Mouse (Mus musculus) CH12.LX (cell line): ENCODE results near the gene Popdc3. TPM values are rescaled to one million over a fixed set of nuclear protein-coding genes. Genes with fewer than 3 reads are reported as not detected.
A peak's percentile ranks its signal among the peaks of the same experiment; 100 is the strongest.

Experiments
- DNase-seq: peaks from one replicate; pipeline ENCODE4 v3.0.0-alpha.2; 2013; ENCODE audit errors: extremely low read depth
- H3K27ac ChIP-seq: 2 replicates; pipeline ENCODE4 v1.5.1; 2012; ENCODE audit warnings: low read depth, mild to moderate bottlenecking, control low read depth, moderate library complexity; ENCODE audit not compliant: insufficient read depth
- H3K27me3 ChIP-seq: replicated peaks from 2 replicates; pipeline ENCODE3; 2012; ENCODE audit warnings: inconsistent platforms
- H3K36me3 ChIP-seq, 2 experiments: replicated peaks in 1 of 2; 2 replicates each; pipeline versions ENCODE3 to v1.6.1; 2012; ENCODE audit warnings: inconsistent platforms in 1 of 2, low read length in 1 of 2, mild to moderate bottlenecking in 1 of 2, mixed read lengths in 1 of 2, moderate library complexity in 1 of 2; ENCODE audit not compliant: control insufficient read depth in 1 of 2, insufficient read depth in 1 of 2
- H3K4me1 ChIP-seq, 2 experiments: 2 replicates each; pipeline ENCODE4 v1.6.1; 2012; ENCODE audit warnings: inconsistent platforms in 1 of 2, moderate library complexity in 1 of 2; ENCODE audit not compliant: insufficient read depth in 2 of 2, control insufficient read depth in 1 of 2
- H3K4me2 ChIP-seq: 2 replicates; pipeline ENCODE4 v1.6.1; 2012; ENCODE audit warnings: low read depth, mild to moderate bottlenecking, control low read depth; ENCODE audit not compliant: poor library complexity, insufficient read depth, severe bottlenecking
- H3K4me3 ChIP-seq, 3 experiments: fragments of 150-350 bp in 1 of 3; sonication (generic) in 1 of 3; replicated peaks in 1 of 3; 2 replicates each; pipeline versions ENCODE3 to v1.5.1; 2011 to 2012; ENCODE audit warnings: low read depth in 2 of 3, low read length in 2 of 3, mild to moderate bottlenecking in 2 of 3, moderate library complexity in 2 of 3, control low read depth in 1 of 3, improper control_type of control experiment in 1 of 3, inconsistent platforms in 1 of 3, mixed read lengths in 1 of 3; ENCODE audit not compliant: poor library complexity in 1 of 3
- H3K79me2 ChIP-seq: replicated peaks from 2 replicates; pipeline ENCODE4 v1.6.1; 2012; ENCODE audit warnings: mild to moderate bottlenecking, moderate library complexity; ENCODE audit not compliant: control insufficient read depth, poor library complexity, insufficient read depth, severe bottlenecking; ENCODE audit errors: extremely low read depth
- H3K9ac ChIP-seq: 2 replicates; pipeline ENCODE4 v1.6.1; 2012; ENCODE audit warnings: low read depth, mild to moderate bottlenecking, control low read depth, moderate library complexity; ENCODE audit not compliant: insufficient read depth
- H3K9me3 ChIP-seq: replicated peaks from 2 replicates; pipeline ENCODE3; 2012; ENCODE audit warnings: low read length, inconsistent platforms, mixed read lengths
- BHLHE40 ChIP-seq: IDR thresholded peaks from 2 replicates; pipeline ENCODE4 v1.6.1; 2011; ENCODE audit warnings: mild to moderate bottlenecking, low read depth, low read length, improper control_type of control experiment
- CHD1 ChIP-seq: IDR thresholded peaks from 2 replicates; pipeline ENCODE4 v1.6.1; 2012; ENCODE audit warnings: low read depth, low read length, improper control_type of control experiment, inconsistent platforms
- E2F4 ChIP-seq: IDR thresholded peaks from 2 replicates; pipeline ENCODE4 v1.6.1; 2011; ENCODE audit warnings: low read depth, low read length, improper control_type of control experiment; ENCODE audit not compliant: insufficient replicate concordance
- EP300 ChIP-seq: IDR thresholded peaks from 2 replicates; pipeline ENCODE4 v1.6.1; 2011; ENCODE audit warnings: low read length, improper control_type of control experiment
- HCFC1 ChIP-seq: IDR thresholded peaks from 2 replicates; pipeline ENCODE4 v1.6.1; 2012; ENCODE audit warnings: low read depth, mild to moderate bottlenecking, inconsistent platforms, low read length, improper control_type of control experiment
- JUND ChIP-seq: conservative IDR thresholded peaks from 2 replicates; pipeline ENCODE4 v1.6.1; 2011; ENCODE audit warnings: low read depth, low read length, improper control_type of control experiment
- MAZ ChIP-seq: IDR thresholded peaks from 2 replicates; pipeline ENCODE4 v1.6.1; 2012; ENCODE audit warnings: low read depth, mild to moderate bottlenecking, inconsistent platforms, low read length, improper control_type of control experiment, moderate library complexity
- NELFE ChIP-seq: IDR thresholded peaks from 2 replicates; pipeline ENCODE4 v1.6.1; 2011; ENCODE audit warnings: low read depth, low read length, improper control_type of control experiment
- PAX5 ChIP-seq: IDR thresholded peaks from 2 replicates; pipeline ENCODE4 v1.6.1; 2012; ENCODE audit warnings: low read length, inconsistent platforms, mixed read lengths
- dilution Hi-C: fragments of 300-500 bp; cut with MboI; formaldehyde crosslinking; loops from 2 replicates; pipeline ENCODE4 v1.14.3; 2020; ENCODE audit warnings: low sequenced_read_pairs; ENCODE audit not compliant: extremely low pct_unique_long_range_greater_than_20kb, extremely low pct_ligation_motif_present
- in situ Hi-C: fragments of 300-500 bp; cut with MboI; formaldehyde crosslinking; loops from 3 replicates; pipeline ENCODE4 v1.14.3; 2019; ENCODE audit warnings: low sequenced_read_pairs, low pct_ligation_motif_present, low pct_unique_long_range_greater_than_20kb, mixed read lengths
- polyA plus RNA-seq: library from polyadenylated mRNA; unstranded; fragments of >175 nt; gene quantifications from 2 replicates; pipeline ENCODE4 v1.2.1, GENCODE M21; 2012; ENCODE audit warnings: low read depth; ENCODE audit not compliant: insufficient read length
- total RNA-seq, 2 experiments: library from RNA; depleted of rRNA; stranded (reverse); fragments of 300-350 nt in 1 of 2; fragments of >200 nt in 1 of 2; gene quantifications; 2 replicates each; pipeline ENCODE4 v1.2.3; 2012 to 2014

Popdc3 gene
- total and polyA plus RNA-seq, 3 experiments: 0.04 to 0.24 (median 0.24) TPM

DNA sequence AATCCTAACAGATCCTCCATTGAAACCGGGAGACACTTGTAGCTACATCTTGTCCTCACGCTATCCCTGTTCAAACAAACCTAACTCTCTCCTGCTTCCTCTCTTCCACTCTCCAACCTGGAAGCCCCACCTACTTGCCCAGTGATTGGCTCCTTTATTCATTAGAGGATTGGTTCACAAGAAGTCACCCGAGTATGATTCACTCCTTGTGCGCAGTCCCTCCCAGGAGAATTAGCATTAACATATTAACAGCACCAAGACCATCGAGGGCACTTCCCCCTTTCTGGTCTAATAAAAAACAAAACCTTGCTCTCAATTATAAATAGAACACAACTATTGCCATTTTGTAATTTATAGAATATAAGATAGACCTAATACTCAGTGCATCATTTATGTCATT lies 117.2 kb downstream of the Popdc3 start:
- TF ChIP-seq CHD1 (no peak), BHLHE40 (peak; percentile 70)
- Histone ChIP-seq H3K79me2 (no peaks in the 10 kb centered on the region), H3K9ac (no peak overlapping the region), H3K27me3 (no peaks in the 10 kb centered on the region), H3K9me3 (no peaks in the 10 kb centered on the region), H3K36me3 (no peaks in the 10 kb centered on the region), H3K4me3 (no peak overlapping the region), H3K4me1 (peaks cover 0 to 7% of the 10 kb centered on the region in 2 experiments; a peak in 1 of 4 replicates), H3K27ac (no peak overlapping the region), H3K4me2 (no peak overlapping the region)
- in situ Hi-C loops: no loop called here
- dilution Hi-C loops: no loop called here
- peak; percentile 53 for DNase-seq

DNA sequence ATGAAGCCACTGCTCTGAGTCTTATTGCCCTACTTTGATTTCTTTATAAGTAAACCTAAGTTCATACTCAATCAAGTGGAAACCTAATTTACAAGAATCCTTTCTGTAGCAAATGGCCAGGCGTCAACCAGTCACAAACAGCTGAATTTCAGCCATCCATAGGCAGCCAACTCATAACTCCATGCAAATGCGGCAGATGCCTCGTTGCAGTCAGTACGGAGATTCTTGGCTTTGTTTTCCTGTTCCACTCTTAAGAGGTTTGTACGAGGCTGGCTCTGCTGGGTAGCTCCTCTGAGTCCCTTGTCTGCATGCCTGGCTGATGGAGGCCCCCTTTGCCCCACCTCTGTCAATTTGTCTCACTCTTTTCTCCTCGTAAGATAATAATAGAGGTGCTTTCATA lies 120.6 kb downstream of the Popdc3 start:
- no peak for DNase-seq
- no peaks in the 10 kb centered on the region for H3K36me3 ChIP-seq
- dilution Hi-C loops: no loop called here
- H3K9me3 ChIP-seq: no peaks in the 10 kb centered on the region
- H3K4me1 ChIP-seq: peaks cover 0 to 7% of the 10 kb centered on the region in 2 experiments; a peak in 1 of 4 replicates
- no peak for TF ChIP-seq PAX5
- TF ChIP-seq HCFC1: no peak
- no peak overlapping the region for H3K4me3 ChIP-seq
- H3K9ac ChIP-seq: no peak overlapping the region
- H3K27ac ChIP-seq: no peak overlapping the region
- in situ Hi-C loops: no loop called here
- H3K79me2 ChIP-seq: no peaks in the 10 kb centered on the region
- no peak overlapping the region; the same call in 1 of the 2 replicates for H3K4me2 ChIP-seq
- H3K27me3 ChIP-seq: no peaks in the 10 kb centered on the region

DNA sequence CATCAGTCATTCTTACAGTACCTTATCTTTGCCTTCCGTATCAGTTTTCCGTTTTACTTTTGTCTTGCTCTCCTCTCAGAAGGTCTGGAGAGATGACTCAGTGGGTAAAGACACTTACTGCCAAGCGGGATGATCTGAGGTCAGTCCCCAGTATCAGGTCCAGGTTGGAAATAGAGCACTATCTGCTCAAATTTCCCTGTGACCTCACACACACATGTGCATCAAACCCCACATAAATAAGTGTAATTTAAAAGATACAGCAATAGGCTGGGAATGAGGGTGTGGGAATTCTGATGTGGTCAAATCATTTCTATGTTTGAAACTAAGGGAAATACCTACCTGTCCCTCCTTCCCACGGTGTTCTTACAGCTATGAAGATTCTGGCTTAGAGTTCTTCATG lies 121.6 kb downstream of the Popdc3 start:
- Histone ChIP-seq H3K79me2 (no peaks in the 10 kb centered on the region), H3K9me3 (no peaks in the 10 kb centered on the region), H3K9ac (no peak overlapping the region), H3K27ac (no peak overlapping the region), H3K4me1 (peaks cover 0 to 7% of the 10 kb centered on the region in 2 experiments; a peak in 1 of 4 replicates), H3K4me3 (no peak overlapping the region), H3K36me3 (no peaks in the 10 kb centered on the region), H3K4me2 (no peak overlapping the region), H3K27me3 (no peaks in the 10 kb centered on the region)
- dilution Hi-C loops (no loop called here), in situ Hi-C loops (no loop called here)
- TF ChIP-seq JUND (no peak), E2F4 (no peak), EP300 (no peak), MAZ (no peak), NELFE (no peak)
- DNase-seq: no peak
